Mouse (Mus musculus) T-cell, adult 2 months (primary cell): ENCODE data around the gene Ppfia4.

ENCODE experiments used
- DNase-seq: peaks from one replicate; pipeline ENCODE4 v3.0.0; 2022; ENCODE audit warnings: low spot score

Ppfia4 gene

GRCm38 (mm10) chr1:134332770-134333271 is at the start of gene Ppfia4:
Gene Ppfia4, minus strand, starts transcription at chr1:134332928.
- DNase-seq, result no peak

- DNase-seq, result no peak
Measured at GRCm38 (mm10) chr1:134381795-134382625, 49.3 kb upstream of the Ppfia4 start.

- no peak for DNase-seq
Measured at GRCm38 (mm10) chr1:134381051-134381450, 48.3 kb upstream of the Ppfia4 start.

GRCm38 (mm10) chr1:134374124-134374523 is 41.4 kb upstream of the Ppfia4 start:
- no peak for DNase-seq

GRCm38 (mm10) chr1:134368777-134369337 is 36.1 kb upstream of the Ppfia4 start:
- DNase-seq, result peak; percentile 34

- no peak for DNase-seq
Measured at GRCm38 (mm10) chr1:134365491-134365890, 32.8 kb upstream of the Ppfia4 start.

GRCm38 (mm10) chr1:134363194-134363593 is 30.5 kb upstream of the Ppfia4 start:
- no peak for DNase-seq

GRCm38 (mm10) chr1:134361857-134362212 is 29.1 kb upstream of the Ppfia4 start, which contains the start of gene Tmem183a:
Gene Tmem183a, minus strand, starts transcription at chr1:134361979.
- DNase-seq, result peak; percentile 97

- DNase-seq, result no peak
Measured at GRCm38 (mm10) chr1:134361195-134361856, 28.6 kb upstream of the Ppfia4 start.

- DNase-seq, result no peak
Measured at GRCm38 (mm10) chr1:134360656-134361055, 27.9 kb upstream of the Ppfia4 start.

GRCm38 (mm10) chr1:134357461-134357860 is 24.7 kb upstream of the Ppfia4 start:
- DNase-seq, result no peak

- no peak for DNase-seq
Measured at GRCm38 (mm10) chr1:134353326-134353725, 20.6 kb upstream of the Ppfia4 start.

- no peak for DNase-seq
Measured at GRCm38 (mm10) chr1:134347791-134348190, 15.1 kb upstream of the Ppfia4 start.

GRCm38 (mm10) chr1:134345075-134345474 is 12.3 kb upstream of the Ppfia4 start:
- no peak for DNase-seq

- peak; percentile 83 for DNase-seq
Measured at GRCm38 (mm10) chr1:134344005-134344950, 11.6 kb upstream of the Ppfia4 start.

GRCm38 (mm10) chr1:134343567-134343966 is 10.8 kb upstream of the Ppfia4 start:
- no peak for DNase-seq

GRCm38 (mm10) chr1:134342781-134343310 is 10.1 kb upstream of the Ppfia4 start:
- DNase-seq, result no peak

- DNase-seq, result no peak
Measured at GRCm38 (mm10) chr1:134342278-134342664, 9.5 kb upstream of the Ppfia4 start.

- DNase-seq, result no peak
Measured at GRCm38 (mm10) chr1:134341641-134342277, 9.0 kb upstream of the Ppfia4 start.

- DNase-seq, result no peak
Measured at GRCm38 (mm10) chr1:134339757-134340619, 7.3 kb upstream of the Ppfia4 start.
